17 mouse cellular contexts compared by ENCODE assay signal in genomic region chr16:89990288-89990955, GRCm38 (mm10).
DNase-seq lines count a peak whose midpoint lies in the region; ATAC-seq and TF ChIP-seq lines count a peak whose summit lies in the region.
"Had no signal": no experiment of that assay in that cellular context is flagged by ENCODE, and none has a peak within 500 bp of the region (broad histone marks: within the 10 kb centered on the region; RNA-seq: fewer than 3 reads in every experiment).

No protein-coding gene starts in this region.

- peak; percentile 75 for ATAC-seq in liver, embryonic 14.5 days (ENCODE audit: insufficient read depth)
- ATAC-seq: forebrain, postnatal 0 days; intestine, embryonic 15.5 days; Patski had no signal

- TF ChIP-seq EP300 in liver, embryonic 14.5 days (IDR thresholded peaks at IDR 0.05; ENCODE audit: low read depth) = peak; percentile 58

- H3K9ac ChIP-seq in liver, embryonic 14.5 days (replicated peaks) = no peak overlapping the region
- H3K9ac ChIP-seq: embryonic facial prominence, embryonic 13.5 days; forebrain, postnatal 0 days; hindbrain, embryonic 14.5 days; intestine, embryonic 15.5 days had no signal

- no peak overlapping the region for H3K4me2 ChIP-seq in liver, embryonic 14.5 days (ENCODE audit: low read depth)
- H3K4me2 ChIP-seq: embryonic facial prominence, embryonic 13.5 days; heart, embryonic 11.5 days; hindbrain, embryonic 14.5 days; intestine, embryonic 15.5 days had no signal

- no peaks in the 10 kb centered on the region for H3K27me3 ChIP-seq in liver, embryonic 14.5 days (ENCODE audit: control insufficient read depth, insufficient read depth, low read length)
- H3K27me3 ChIP-seq: embryonic facial prominence, embryonic 13.5 days; intestine, embryonic 15.5 days; Patski had no signal

- peak; percentile 57 for TF ChIP-seq CTCF in liver, embryonic 14.5 days (IDR thresholded peaks at IDR 0.05; ENCODE audit: low read depth)

- H3K4me3 ChIP-seq in liver, embryonic 14.5 days (ENCODE audit: insufficient read depth in 1 of 2, low read depth in 2 of 2, low read length in 2 of 2) = no peak overlapping the region
- H3K4me3 ChIP-seq: embryonic facial prominence, embryonic 13.5 days; gastrocnemius, adult 2 months; intestine, embryonic 15.5 days had no signal

- no peaks in the 10 kb centered on the region for H3K36me3 ChIP-seq in liver, embryonic 14.5 days (replicated peaks; ENCODE audit: control insufficient read depth, insufficient read depth, low read depth)
- H3K36me3 ChIP-seq: embryonic facial prominence, embryonic 13.5 days; intestine, embryonic 15.5 days had no signal

- peaks cover 43 to 59% of the 10 kb centered on the region in 2 experiments for H3K4me1 ChIP-seq in liver, embryonic 14.5 days (replicated peaks; ENCODE audit: control insufficient read depth in 2 of 2, insufficient read depth in 2 of 2, low read length in 1 of 2)

- 25% methylated on average over 5 of the region's 5 CpGs for WGBS in liver, embryonic 14.5 days (ENCODE audit: insufficient replicate concordance)

- peak; percentile 7 to 29 for DNase-seq in spleen, postnatal 36 days (ENCODE audit: low spot score in 2 of 2)
- no peak for DNase-seq in spleen, postnatal 14 days (ENCODE audit: low spot score in 2 of 2)
- peak; percentile 65 for DNase-seq in c-Kit-positive CD71-positive TER-119-positive erythroid progenitor cells, embryonic 14.5 days (ENCODE audit: low spot score)
- DNase-seq in liver, embryonic 14.5 days (ENCODE audit: low read depth in 3 of 3, low spot score in 3 of 3) = peak; percentile 55 to 61 (median 60)
- no peak for DNase-seq in kidney, postnatal 25 days
- DNase-seq in embryo, embryonic 11 days = no peak
- no peak for DNase-seq in urinary bladder, postnatal 36 days (ENCODE audit: low spot score in 2 of 2)
- DNase-seq: cerebellum, adult 9-11 months; forebrain, postnatal 0 days; gastrocnemius, adult 2 months; midbrain, embryonic 14.5 days; thymus, postnatal 36 days had no signal

- no peaks in the 10 kb centered on the region for H3K9me3 ChIP-seq in liver, embryonic 14.5 days (ENCODE audit: control insufficient read depth, low read length)
- H3K9me3 ChIP-seq: embryonic facial prominence, embryonic 13.5 days; intestine, embryonic 15.5 days had no signal

- H3K27ac ChIP-seq in liver, embryonic 14.5 days = peak overlapping the region; percentile 31
- H3K27ac ChIP-seq: hindbrain, embryonic 14.5 days had no signal

Comparison
In these comparisons a context has a peak if more than half of its experiments do, and no peak if none do; other contexts are left out.
1. DNase-seq: peak in spleen, postnatal 36 days (2 of 2), c-Kit-positive CD71-positive TER-119-positive erythroid progenitor cells, embryonic 14.5 days (single experiment) and liver, embryonic 14.5 days (3 of 3); none in spleen, postnatal 14 days (0 of 2), kidney, postnatal 25 days (0 of 2), embryo, embryonic 11 days (single experiment) and urinary bladder, postnatal 36 days (0 of 2).